Mouse (Mus musculus): Measurements from ENCODE around the gene Fcgr3.

Gene Fcgr3

DNA sequence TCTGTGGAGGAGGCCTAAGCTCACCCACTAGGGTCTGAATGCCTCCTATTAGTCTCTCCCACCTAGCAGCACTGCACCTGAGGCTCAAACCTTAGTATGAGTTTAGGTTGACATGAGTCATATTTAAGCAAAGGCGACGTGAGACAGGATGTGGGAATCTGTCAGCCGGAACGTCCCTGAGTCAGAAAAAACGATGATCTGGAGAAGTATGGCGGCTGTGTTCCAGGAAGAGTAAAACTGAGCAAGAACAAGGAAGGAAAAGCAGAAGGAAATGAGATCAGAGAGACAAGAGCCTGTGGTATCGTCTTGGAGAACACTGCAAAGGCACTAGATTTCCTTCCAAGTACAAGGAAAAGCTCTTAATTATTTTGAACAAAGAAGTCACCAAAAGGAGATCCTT, 14.0 kb downstream of the Fcgr3 start:
- DNase-seq (ENCODE audit: low spot score), result no peak

DNA sequence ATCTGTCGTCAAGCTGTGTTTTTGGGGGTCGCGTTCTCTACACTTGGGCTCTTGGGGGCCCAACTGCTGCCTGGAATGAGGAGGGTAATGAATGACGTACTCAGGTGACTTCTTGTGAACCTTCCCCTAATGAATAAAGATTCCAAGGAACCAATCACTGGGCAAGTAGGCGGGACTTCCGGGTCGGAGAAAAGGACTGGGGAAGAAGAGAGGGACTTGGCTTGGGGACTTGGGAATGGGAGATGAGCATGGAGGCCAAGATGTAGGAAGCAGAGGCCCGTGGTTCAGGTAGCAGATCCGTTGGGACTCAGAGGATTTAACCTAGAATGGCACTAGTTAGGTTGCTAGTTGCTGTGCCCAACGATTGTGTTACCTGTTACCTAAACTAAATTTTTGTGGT, 15.5 kb downstream of the Fcgr3 start:
- DNase-seq (ENCODE audit: low spot score), result no peak

DNA sequence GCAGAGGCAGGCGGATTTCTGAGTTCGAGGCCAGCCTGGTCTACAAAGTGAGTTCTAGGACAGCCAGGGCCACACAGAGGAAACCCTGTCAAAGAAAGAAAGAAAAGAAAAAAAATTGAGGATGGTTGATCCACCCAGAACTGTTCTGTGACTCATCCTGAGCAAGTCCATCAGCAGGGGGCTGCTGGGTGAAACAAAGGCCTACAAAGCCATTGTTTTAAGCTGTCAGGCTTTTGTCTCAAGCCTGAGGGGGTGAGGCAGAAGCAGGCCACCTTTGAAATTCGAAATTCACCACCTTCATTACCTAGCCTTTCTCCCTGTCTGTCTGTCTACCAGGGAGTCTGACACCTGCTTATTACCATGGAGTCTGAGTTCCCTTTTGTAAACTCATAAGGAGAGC, 18.2 kb downstream of the Fcgr3 start:
- DNase-seq (ENCODE audit: low spot score), result no peak

DNA sequence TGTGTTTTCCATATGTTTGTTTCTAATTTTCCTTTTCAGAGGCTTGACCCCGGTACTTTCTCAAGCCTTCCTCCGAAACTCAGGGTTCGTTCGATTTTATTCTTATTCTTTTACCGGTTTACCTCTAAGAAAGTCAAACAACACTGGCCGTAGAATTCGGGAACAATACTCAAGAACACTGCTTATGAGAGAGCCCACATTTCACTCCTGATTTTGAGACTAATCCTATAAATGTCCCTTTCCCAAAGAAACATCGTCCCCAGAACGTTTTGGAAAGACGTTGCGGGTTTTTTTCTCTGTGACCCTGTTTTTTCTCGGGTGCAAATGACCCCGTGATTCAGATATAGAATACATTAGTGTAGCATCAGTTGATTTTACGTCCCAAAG, 19.7 kb downstream of the Fcgr3 start:
- no peak for DNase-seq (ENCODE audit: low spot score)

DNA sequence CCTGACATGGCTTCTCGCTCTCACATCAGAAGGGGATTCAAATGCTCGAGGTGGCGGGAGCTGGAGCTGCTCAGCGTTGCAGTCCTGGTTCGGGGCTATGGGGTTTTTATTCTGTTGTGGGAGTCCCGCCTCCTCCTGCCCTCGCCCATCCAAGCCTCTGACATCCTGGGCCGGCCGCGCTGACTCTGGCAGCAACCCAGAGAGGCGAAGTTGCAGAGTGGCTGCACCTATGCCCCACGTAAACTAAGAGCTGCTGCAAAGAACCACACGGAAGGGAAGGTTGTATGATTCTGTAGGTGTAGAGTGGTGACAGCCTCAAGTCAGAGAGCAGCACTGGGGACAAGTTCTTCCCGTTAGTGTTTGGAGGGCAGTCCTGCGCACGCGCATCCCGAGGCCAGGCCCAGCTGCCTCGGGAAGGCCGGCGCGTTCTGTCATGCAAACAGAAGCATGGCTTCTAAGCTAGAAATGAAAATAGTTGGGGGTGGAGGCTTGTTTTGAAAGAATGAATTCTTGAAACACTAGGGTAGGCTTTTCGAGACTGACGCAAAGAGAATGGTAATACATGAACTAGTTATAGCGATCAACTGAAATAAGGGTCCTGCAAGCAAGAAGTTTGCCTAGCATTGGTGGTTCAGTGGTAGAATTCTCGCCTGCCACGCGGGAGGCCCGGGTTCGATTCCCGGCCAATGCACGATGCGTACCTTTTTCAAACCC, 20.2 kb downstream of the Fcgr3 start:
- peak; percentile 83 for DNase-seq (ENCODE audit: low spot score)

DNA sequence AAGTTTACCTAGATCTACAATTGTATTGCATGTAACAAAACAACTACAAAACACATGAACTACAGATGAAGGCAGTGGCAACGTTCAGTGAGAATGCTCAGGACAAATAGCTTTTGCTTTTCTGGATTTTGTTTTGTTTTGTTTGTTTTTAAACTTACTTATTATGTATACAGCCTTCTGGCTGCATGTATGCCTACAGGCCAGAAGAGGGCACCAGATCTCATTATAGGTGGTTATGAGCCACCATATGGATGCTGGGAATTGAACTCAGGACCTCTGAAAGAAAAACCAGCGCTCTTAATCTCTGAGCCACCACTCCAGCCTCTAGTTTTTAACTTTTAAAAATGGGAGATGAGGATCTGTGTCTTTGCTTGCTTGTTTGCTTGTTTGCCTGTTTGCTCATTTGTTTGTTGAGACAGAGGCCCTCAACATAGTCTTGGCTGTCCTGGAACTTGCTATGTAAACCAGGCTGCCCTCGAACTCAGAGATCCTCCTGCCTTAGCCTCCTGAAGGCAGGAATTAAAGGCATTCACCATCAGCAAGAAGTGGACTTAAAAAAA, 21.1 kb downstream of the Fcgr3 start:
- peak; percentile 16 for DNase-seq (ENCODE audit: low spot score)

DNA sequence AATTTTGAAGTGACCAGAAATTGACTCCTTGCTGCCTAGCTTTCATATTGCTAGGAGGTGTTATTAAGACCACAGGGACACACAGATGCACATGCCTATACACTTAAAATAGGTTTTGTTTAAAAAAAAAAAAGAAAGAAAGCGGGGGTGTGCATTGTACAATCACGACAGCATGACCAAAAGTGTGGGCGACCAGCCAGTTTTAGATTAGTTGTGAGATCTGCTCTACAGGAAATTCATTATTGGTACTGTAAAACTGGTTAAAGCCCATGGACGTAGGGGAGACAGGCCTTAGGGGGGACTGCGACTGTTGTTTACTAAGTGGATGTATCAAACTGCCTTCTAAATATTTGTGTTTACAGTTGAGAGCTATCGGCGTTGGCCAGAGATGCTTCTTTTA, 24.9 kb downstream of the Fcgr3 start:
- DNase-seq (ENCODE audit: low spot score), result no peak

DNA sequence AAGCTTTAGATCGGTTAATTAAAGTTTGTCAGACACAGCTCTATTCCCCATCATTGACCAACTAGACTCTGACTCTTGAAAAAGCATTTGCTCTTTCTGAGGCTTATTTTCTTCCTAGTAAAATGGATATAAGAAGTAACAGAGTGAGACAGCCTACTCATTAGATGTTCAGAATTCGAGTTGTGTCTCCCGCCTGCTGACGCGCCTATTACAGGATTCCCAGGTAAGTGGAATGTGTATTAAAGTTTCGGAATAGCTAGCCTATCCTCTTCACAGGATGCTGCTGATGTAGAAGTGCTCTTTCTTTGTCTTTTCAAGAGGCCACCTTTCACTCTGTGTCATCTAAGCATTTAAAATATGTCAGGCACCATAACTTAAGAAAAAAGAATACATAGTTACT, 25.6 kb downstream of the Fcgr3 start:
- no peak for DNase-seq (ENCODE audit: low spot score)

DNA sequence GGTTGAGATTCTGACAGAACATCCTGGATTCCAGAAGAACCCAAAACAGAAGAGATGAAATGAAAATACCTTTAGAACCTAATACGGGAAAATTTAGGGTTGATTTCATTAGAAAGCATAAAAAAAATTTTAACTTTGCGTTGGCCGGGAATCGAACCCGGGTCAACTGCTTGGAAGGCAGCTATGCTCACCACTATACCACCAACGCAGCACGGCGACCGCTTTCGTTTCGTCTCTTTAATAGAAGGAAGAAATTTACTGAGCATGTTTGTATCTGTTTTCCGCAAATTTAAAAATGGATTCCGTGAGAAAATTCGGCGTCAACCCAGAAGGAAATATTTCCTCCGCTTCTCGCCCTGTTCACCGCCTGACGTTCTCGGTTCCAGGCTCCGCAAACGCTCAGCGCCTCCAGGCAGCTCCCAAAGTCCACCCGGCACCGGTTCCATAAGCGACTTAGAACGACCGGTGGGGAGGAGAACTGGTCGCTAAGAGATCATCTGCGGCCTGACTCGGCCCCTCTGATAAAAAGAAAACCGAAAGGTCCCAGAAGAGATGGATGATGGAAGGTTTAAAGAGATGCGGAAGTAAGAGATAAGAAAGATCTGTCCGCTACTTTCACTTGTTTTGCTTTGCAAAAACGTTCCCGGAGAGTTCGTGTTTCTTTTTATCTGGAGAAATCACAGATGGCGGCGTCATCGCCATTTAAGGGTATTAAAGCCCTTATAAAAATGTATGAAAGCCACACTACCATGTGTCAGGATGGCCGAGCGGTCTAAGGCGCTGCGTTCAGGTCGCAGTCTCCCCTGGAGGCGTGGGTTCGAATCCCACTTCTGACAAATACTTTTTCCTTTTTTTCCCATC, 26.6 kb downstream of the Fcgr3 start:
- peak; percentile 88 for DNase-seq (ENCODE audit: low spot score)

DNA sequence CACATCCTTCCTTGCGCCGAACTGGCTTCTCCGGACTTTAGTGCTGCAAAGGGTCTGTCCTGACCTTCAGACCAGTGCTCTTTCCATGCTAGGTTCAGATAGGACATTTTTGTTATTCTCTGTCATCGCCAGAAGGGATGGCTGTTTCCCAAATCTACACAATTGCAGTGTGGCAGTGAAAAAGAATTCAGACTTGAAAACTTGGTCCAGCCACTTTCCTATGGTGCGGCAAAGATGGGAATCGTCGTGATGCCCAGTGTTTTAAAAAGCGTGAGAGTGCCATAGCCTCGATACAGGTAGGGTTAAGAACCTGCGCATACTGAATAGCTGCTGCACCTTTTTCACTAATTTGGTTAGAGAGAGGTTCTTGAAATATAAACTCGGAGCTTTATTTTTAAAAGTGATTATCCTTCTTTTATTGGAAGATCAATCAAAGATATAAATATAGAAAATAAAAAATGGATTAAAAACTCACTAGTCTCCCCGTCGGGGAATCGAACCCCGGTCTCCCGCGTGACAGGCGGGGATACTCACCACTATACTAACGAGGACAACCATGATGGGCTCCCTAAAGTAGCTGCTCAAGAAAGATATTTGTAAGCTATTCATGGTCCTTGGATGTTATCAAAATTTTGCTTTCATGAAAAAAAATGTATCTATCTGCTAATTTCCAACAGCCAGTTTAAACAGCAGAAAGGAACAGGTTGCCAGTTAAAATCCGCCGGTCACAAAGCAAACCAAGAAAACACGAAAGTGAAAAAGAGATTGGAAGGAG, 28.0 kb downstream of the Fcgr3 start:
- peak; percentile 77 for DNase-seq (ENCODE audit: low spot score)

DNA sequence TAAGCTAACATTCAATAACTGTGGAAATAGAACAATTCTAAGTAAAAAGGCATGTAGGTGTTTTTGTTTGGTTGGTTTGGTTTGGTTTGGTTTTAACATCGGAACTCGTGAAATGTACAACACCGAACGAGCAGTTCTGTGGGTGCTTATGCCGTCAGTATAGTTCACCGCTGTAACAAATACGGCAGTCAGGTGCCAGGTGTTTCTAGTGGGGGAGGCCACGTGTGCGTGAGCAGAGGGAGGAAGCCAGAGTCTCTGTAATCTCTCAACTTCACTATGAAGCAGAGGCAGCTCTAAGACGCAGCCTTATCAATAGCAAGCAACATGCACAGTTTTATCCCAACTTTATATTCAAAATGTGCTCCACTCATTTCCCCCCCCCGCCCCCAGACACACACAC, 29.1 kb downstream of the Fcgr3 start:
- peak; percentile 54 for DNase-seq (ENCODE audit: low spot score)

DNA sequence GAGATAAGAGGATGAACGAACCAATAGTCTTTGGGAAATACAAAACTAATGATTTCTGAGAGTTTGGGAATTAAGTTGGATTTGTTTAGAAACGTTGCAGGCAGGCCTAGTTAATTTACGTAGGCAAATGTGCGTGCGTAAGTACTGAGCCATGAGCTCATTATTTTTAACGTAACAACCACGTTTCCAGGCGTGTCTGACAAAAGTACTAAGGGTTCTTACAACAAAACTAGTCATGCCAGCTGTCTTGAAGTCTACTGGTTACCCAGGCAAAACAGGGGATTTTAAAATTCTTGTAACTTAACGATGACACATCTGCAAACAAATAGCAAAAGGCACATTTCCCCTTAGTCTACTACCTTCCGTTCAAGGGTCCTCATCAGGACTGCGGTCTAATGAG, 30.5 kb downstream of the Fcgr3 start:
- peak; percentile 74 for DNase-seq (ENCODE audit: low spot score)

DNA sequence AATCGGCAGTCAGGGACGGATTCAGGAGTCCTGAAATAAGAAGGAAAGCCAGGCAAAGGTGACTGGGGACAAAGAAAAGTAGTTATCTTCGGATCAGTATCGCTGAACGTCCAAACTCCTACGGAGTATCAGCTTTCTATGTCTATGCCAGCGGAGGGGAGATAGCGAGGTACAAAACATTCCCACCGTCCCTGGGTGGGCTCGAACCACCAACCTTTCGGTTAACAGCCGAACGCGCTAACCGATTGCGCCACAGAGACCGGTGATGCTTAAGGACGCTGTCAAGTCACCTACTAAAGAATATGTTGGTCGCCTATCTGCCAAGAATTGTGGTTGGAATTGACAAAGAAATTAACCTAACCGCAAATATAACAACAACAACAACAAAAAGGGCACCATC, 31.0 kb downstream of the Fcgr3 start:
- peak; percentile 86 for DNase-seq (ENCODE audit: low spot score)

DNA sequence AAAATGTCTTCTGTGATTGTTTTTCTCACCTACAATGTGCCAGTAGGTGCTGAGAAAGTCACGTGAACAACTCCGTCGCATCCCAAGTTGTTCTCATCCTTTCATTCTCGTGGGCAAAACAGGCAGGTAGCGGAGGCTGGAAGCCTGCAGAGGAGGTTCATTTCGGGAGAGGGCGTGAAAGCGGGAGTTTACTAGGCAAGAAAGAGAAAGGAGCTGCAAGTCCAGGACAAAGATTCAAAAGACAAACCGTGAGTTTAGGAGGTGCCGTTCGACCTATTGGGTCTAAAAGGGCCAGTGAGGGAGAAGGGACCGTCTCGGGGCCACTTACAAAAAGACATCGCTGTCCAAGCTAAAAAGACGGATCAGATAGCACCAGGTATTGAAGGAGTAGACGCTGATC, 31.5 kb downstream of the Fcgr3 start:
- DNase-seq (ENCODE audit: low spot score), result peak; percentile 35

DNA sequence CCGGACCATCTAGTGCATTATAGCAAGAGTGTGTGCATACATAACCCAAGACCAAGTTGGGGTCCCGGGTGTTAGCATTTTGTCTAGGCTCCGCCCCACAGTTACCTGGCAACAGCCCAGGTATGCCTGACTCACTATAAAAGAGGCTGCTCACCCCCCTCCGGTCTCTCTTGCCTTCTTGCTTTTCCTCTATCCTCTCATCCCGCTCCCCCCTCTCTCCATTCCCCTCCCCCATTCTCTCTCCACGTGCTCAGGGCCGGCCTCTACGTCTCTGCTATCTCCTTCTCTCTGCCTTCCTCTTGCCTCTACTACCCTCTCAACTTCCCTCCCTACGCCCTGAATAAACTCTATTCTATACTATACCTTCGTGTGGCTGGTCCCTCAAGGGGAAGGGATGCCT, 32.0 kb downstream of the Fcgr3 start:
- no peak for DNase-seq (ENCODE audit: low spot score)

DNA sequence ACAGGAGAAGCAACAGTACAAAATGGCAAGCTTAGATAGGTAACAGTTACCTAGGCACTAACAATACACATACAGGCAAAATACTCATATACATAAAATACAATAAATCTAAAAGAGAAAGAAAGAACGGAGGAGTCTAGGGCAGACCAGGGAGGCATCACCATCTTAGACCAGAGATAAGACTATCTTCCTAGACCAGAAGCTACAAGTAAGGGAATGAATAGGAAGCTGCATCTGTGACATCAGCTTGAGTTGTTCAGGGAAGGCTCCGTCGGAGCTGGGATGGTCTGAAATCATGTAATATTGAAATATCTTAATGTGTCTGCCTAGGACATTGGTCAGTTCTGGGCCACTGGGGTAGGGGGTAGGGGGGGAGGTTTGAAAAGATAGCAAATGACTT, 33.0 kb downstream of the Fcgr3 start:
- no peak for DNase-seq (ENCODE audit: low spot score)

DNA sequence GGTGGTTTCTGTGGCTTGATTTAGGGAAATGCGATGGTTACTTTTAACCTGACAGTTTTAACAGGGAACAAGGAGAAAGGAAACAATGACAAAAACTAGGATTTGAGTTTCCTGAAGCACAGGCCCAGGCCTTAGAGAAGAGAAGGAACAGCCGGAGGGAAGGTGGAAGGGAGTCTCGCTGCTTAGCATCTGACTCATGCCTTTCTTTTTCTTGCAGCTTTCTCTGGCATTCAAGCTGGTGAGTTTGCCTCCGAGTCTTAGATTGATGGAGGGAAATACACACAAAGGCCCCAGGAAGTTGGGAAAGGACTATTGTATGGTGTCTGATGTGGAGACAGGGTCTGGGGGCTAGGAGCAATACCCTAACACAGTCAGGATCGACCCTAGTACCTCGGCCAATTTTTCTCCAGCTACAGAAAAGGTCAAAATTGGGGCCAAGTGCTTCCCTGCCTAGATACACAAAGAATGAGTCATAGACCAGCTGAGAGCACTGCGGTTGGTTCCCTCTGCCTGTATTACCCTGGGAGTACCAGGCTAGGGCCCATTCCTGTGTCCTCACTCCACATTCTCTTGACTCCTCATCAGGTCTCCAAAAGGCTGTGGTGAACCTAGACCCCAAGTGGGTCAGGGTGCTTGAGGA, 45.3 kb downstream of the Fcgr3 start:
- DNase-seq (ENCODE audit: low spot score), result no peak

DNA sequence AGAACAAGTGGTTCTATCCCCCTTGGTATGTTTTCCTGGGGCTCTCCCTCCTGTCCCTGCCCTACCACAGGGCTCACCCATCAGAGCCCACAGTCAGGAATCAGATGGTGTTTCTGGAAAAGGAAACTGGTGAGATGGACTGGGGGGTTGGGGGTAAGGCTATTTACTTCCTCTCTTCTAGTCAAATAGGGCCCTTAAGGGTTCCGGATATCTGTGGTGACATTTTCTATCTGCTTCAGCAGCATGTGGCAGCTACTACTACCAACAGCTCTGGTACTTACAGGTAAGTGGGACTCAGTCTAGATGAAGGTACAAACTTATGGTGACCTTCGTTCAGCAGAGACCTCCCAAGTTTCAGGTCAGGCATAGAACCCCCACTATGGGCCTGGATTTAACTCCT, 46.0 kb downstream of the Fcgr3 start, which contains the start of gene Fcgr4:
Gene Fcgr4 (plus strand): TSS at position 184 of the 400 bp plus-strand sequence.
- no peak for DNase-seq (ENCODE audit: low spot score)

DNA sequence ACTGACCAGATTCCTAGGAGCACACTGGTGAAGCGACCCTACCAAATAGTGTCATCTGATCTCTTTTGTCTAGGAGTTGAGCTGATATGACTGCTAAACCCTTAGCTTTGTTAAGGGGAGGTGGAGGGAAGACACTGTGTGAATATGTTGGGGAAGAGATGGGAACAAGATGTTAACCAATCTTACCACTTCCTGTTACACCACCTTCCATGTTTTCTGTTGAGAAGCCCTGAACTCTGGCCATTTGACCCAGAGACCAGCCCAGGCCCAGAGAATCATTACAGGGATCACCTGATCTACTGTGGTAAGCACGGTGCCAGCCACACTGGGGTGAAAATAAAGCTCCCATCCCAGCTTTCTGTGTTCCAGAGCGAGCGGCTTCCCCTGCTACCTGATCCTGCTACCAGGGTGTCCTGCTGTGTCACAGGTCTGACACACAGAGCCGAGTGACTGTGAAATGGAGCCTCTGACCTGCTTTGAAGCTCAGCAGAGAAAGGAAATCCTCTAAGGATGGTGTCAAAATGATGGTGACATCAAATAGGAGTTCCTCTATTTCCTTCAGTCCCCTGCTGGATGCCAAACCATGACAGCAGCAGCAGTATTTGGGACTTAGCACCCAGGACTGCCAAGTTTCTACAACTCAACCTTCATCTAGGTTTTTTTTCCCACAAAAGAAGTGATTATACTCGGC, 47.1 kb downstream of the Fcgr3 start:
- no peak for DNase-seq (ENCODE audit: low spot score)

DNA sequence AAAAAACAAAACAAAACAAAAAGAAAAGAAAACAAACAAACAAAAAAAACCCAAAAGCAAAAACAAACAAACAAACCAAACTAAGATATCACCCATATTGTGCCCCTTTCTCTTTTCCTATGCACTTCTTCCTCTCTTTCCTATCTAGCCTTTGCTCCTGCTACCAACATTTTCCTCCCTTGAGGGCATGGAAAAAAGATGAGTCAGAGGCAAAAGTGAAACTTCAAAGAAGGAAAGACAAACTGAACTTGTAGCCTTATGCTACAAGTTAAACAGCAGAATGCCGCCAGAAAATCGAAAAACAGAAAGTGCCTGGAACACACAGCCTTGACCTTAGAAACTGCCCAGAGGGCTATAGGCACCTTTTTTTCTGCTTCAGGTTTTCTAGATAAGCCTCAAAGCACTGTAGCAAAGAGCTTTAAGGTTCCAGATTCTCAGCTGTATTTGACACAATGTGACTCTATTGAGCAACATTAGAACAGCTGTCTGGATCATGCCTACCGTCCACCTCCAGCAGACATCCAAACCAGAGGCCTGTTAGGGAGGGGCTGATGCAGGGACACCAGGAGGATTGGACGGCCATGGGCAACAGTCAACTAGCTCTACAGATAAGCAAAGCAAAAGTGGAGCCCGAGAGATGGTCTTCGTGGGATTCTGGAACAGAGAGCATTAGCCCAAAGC, 47.9 kb downstream of the Fcgr3 start:
- DNase-seq (ENCODE audit: low spot score), result no peak

DNA sequence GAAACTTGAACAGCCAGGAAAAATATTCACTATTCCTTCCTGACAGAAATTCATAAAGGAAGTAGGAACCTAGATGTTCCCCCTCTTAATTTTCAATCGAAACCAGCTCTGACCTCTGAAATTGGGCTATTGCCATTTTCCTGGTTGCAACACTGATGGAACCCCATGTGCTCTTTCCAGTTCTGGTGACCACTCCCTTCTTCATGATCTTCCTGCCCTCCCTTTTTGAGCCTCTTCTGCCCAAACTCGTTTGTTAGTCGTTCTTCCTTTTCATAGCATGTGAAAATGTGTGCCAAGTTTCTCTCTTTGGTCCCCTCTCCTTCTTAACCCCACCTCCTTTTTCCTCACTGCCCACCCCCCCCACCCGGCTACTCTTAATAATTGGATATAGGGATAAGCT, 53.0 kb downstream of the Fcgr3 start:
- DNase-seq (ENCODE audit: low spot score), result no peak
